Mouse (Mus musculus) kidney, postnatal 0 days (tissue): ENCODE measurements at regions not wholly inside any gene's neighbourhood (a gene's known extent, or its start where the extent isn't known, plus 50 kb on each side); places are given as distances from the start of the nearest gene placed in this dataset.

Experiments
- ATAC-seq: fragments of 200-750 bp; cut with Nextera tagmentation; replicated peaks from 2 replicates; pipeline ENCODE4 v1.8.0; 2017; ENCODE audit warnings: low read depth, moderate number of reproducible peaks, moderate TSS enrichment, moderate library complexity; ENCODE audit not compliant: low FRiP score
- DNase-seq: peaks from one replicate; pipeline ENCODE4 v3.0.0-alpha.2; 2016; ENCODE audit warnings: low spot score
- H3K27ac ChIP-seq: fragments of 300-500 bp; sonication (generic); 2 replicates; pipeline ENCODE4 v1.5.1; 2014; ENCODE audit warnings: mild to moderate bottlenecking
- H3K27me3 ChIP-seq: fragments of 300-500 bp; sonication (generic); 2 replicates; pipeline ENCODE4 v1.6.1; 2014; ENCODE audit warnings: low read length, mixed read lengths; ENCODE audit not compliant: insufficient read depth
- H3K36me3 ChIP-seq: fragments of 300-500 bp; sonication (generic); 2 replicates; pipeline ENCODE4 v1.6.1; 2014; ENCODE audit warnings: low read length, mixed read lengths; ENCODE audit not compliant: insufficient read depth
- H3K4me1 ChIP-seq: fragments of 300-500 bp; sonication (generic); replicated peaks from 2 replicates; pipeline ENCODE4 v1.6.1; 2014; ENCODE audit warnings: antibody characterized with exemption, low read length, mixed read lengths; ENCODE audit not compliant: insufficient read depth
- H3K4me2 ChIP-seq: fragments of 300-500 bp; sonication (generic); 2 replicates; pipeline ENCODE4 v1.6.1; 2014; ENCODE audit warnings: mild to moderate bottlenecking, low read length, moderate library complexity, mixed read lengths
- H3K4me3 ChIP-seq: fragments of 300-500 bp; sonication (generic); replicated peaks from 2 replicates; pipeline ENCODE4 v1.5.1; 2014; ENCODE audit warnings: low read depth, low read length
- H3K9ac ChIP-seq: fragments of 300-500 bp; sonication (generic); 2 replicates; pipeline ENCODE4 v1.6.1; 2014; ENCODE audit warnings: low read depth, low read length
- H3K9me3 ChIP-seq: fragments of 300-500 bp; sonication (generic); replicated peaks from 2 replicates; pipeline ENCODE4 v1.6.1; 2016; ENCODE audit warnings: low read length, inconsistent platforms, mixed read lengths
- CTCF ChIP-seq: IDR thresholded peaks from 2 replicates; pipeline ENCODE4 v1.5.1; 2016; ENCODE audit warnings: antibody characterized with exemption, low read depth, mild to moderate bottlenecking, moderate library complexity
- WGBS: fragments of 180-500 bp; shearing (Covaris S2); extraction: QIAGEN DNeasy Blood & Tissue Kit; methylation state at CpG from one replicate; pipeline ENCODE4 v1.1.7; 2014; 5-methylcytosine and 5-hydroxymethylcytosine counted together

DNA sequence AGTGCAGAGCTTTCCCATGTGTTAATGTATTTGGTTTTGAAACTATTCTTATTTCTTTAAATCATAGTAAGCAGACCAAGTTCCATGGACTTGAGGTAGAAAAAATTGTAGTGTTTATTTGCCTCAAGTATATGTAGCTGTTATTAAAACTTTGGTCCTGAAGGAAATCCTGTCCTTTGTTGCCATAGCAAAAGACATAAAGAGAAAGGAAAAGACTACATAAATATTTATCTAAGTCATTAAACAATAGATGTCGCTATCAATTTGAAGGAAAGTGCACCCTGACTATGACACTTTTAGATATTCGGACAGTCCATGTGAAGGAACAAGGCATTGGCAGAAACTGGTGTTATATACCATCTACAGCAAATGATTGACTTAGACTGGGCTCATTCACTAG lies 737.7 kb upstream of the Adgrl4 start:
- no peak overlapping the region for H3K9ac ChIP-seq
- H3K36me3 ChIP-seq, result no peaks in the 10 kb centered on the region
- H3K4me3 ChIP-seq, result no peak overlapping the region
- H3K4me2 ChIP-seq, result no peak overlapping the region
- H3K9me3 ChIP-seq, result no peaks in the 10 kb centered on the region
- H3K27ac ChIP-seq, result no peak overlapping the region
- WGBS, result 59% methylated on average over 2 of the region's 2 CpGs
- ATAC-seq, result no peak
- H3K27me3 ChIP-seq, result no peaks in the 10 kb centered on the region
- no peak for TF ChIP-seq CTCF
- DNase-seq, result no peak
- no peaks in the 10 kb centered on the region for H3K4me1 ChIP-seq
